ENCODE assay signal across 30 mouse cellular contexts in genomic region chr9:122843760-122844159, GRCm38 (mm10). TPM values are rescaled to one million over a fixed set of nuclear protein-coding genes. Genes with fewer than 3 reads are reported as not detected.
DNase-seq lines count a peak whose midpoint lies in the region; ATAC-seq and TF ChIP-seq lines count a peak whose summit lies in the region.
"Had no signal": no experiment of that assay in that cellular context is flagged by ENCODE, and none has a peak within 500 bp of the region (broad histone marks: within the 10 kb centered on the region; RNA-seq: fewer than 3 reads in every experiment).

Gm35549 (minus strand) TSS chr9:122844035.

- H3K9ac ChIP-seq in lung, embryonic 14.5 days = no peak within 1 kb of the TSS
- H3K9ac ChIP-seq in lung, postnatal 0 days (replicated peaks; ENCODE audit: low read depth) = no peak within 1 kb of the TSS
- H3K9ac ChIP-seq in midbrain, embryonic 14.5 days (replicated peaks; ENCODE audit: low read length) = no peak within 1 kb of the TSS
- no peak within 1 kb of the TSS for H3K9ac ChIP-seq in hindbrain, embryonic 13.5 days
- H3K9ac ChIP-seq: embryonic facial prominence, embryonic 13.5 days; forebrain, embryonic 12.5 days; forebrain, embryonic 15.5 days; heart, embryonic 13.5 days; hindbrain, embryonic 15.5 days had no signal

- ATAC-seq in lung, embryonic 14.5 days (ENCODE audit: insufficient read depth) = peak; percentile 31; the same call in 1 of the 2 replicates
- ATAC-seq in lung, postnatal 0 days = peak; percentile 89
- ATAC-seq in midbrain, embryonic 14.5 days (ENCODE audit: low FRiP score, low TSS enrichment) = no peak
- no peak for ATAC-seq in hindbrain, embryonic 13.5 days (ENCODE audit: low FRiP score)
- ATAC-seq: activated CD4-positive, CD25-positive, alpha-beta regulatory T cell, adult 4 months; forebrain, embryonic 15.5 days had no signal

- no peak for TF ChIP-seq CTCF in lung, embryonic 14.5 days (IDR thresholded peaks at IDR 0.05; ENCODE audit: low read depth)
- no peak for TF ChIP-seq CTCF in lung, postnatal 0 days (IDR thresholded peaks at IDR 0.05)

- no peak for TF ChIP-seq EP300 in lung, postnatal 0 days (IDR thresholded peaks at IDR 0.05)

- DNase-seq in lung, adult 18-20 months = peak; percentile 37 to 66
- DNase-seq in lung, postnatal 10 days = no peak
- DNase-seq in MN1 (ENCODE audit: low spot score) = peak; percentile 25
- DNase-seq in lung, embryonic 14.5 days = no peak
- peak; percentile 58 for DNase-seq in lung, postnatal 0 days (ENCODE audit: low spot score)
- DNase-seq in midbrain, embryonic 14.5 days = no peak
- no peak for DNase-seq in embryonic facial prominence, embryonic 10.5 days (ENCODE audit: low spot score)
- DNase-seq: adrenal gland, adult 8-10 months; adrenal gland, postnatal 25 days; B cell, adult 2 months; cerebellum, adult 18-20 months; cerebellum, adult 9-10 months; cerebellum, postnatal 25 days; gastrocnemius, postnatal 10 days; gastrocnemius, postnatal 36 days; heart, adult 2 months; heart, postnatal 14 days; heart, postnatal 4 days had no signal

- H3K27ac ChIP-seq in lung, embryonic 14.5 days (ENCODE audit: low read depth) = no peak within 1 kb of the TSS
- H3K27ac ChIP-seq in lung, postnatal 0 days (ENCODE audit: low read length) = no peak within 1 kb of the TSS
- H3K27ac ChIP-seq in midbrain, embryonic 14.5 days (replicated peaks; ENCODE audit: low read depth, low read length) = no peak within 1 kb of the TSS
- H3K27ac ChIP-seq in embryonic facial prominence, embryonic 10.5 days (replicated peaks) = no peak within 1 kb of the TSS
- no peak within 1 kb of the TSS for H3K27ac ChIP-seq in hindbrain, embryonic 13.5 days
- H3K27ac ChIP-seq: embryonic facial prominence, embryonic 13.5 days; forebrain, embryonic 12.5 days; forebrain, embryonic 15.5 days; heart, adult 2 months; heart, embryonic 10.5 days; heart, embryonic 13.5 days; hindbrain, embryonic 15.5 days had no signal

- no peaks in the 10 kb centered on the region for H3K27me3 ChIP-seq in lung, embryonic 14.5 days (ENCODE audit: insufficient read depth, low read length)
- no peaks in the 10 kb centered on the region for H3K27me3 ChIP-seq in lung, postnatal 0 days (replicated peaks; ENCODE audit: insufficient read depth, low read length)
- no peaks in the 10 kb centered on the region for H3K27me3 ChIP-seq in midbrain, embryonic 14.5 days (ENCODE audit: control insufficient read depth, insufficient read depth, low read length)
- H3K27me3 ChIP-seq in embryonic facial prominence, embryonic 10.5 days (replicated peaks; ENCODE audit: low read depth, poor library complexity, severe bottlenecking) = no peaks in the 10 kb centered on the region
- H3K27me3 ChIP-seq in hindbrain, embryonic 13.5 days = no peaks in the 10 kb centered on the region
- H3K27me3 ChIP-seq: CH12.LX; embryonic facial prominence, embryonic 13.5 days; forebrain, embryonic 12.5 days; forebrain, embryonic 15.5 days; heart, embryonic 13.5 days; hindbrain, embryonic 15.5 days had no signal

- H3K4me3 ChIP-seq in lung, embryonic 14.5 days (ENCODE audit: low read depth, low read length) = no peak within 1 kb of the TSS
- no peak within 1 kb of the TSS for H3K4me3 ChIP-seq in lung, postnatal 0 days (ENCODE audit: low read depth, low read length)
- H3K4me3 ChIP-seq in midbrain, embryonic 14.5 days (replicated peaks; ENCODE audit: low read depth, low read length) = no peak within 1 kb of the TSS
- H3K4me3 ChIP-seq in embryonic facial prominence, embryonic 10.5 days = no peak within 1 kb of the TSS
- H3K4me3 ChIP-seq in hindbrain, embryonic 13.5 days = no peak within 1 kb of the TSS
- H3K4me3 ChIP-seq: embryonic facial prominence, embryonic 13.5 days; erythroblast, embryonic 14.5 days; forebrain, embryonic 12.5 days; forebrain, embryonic 15.5 days; heart, adult 2 months; heart, embryonic 10.5 days; heart, embryonic 13.5 days; hindbrain, embryonic 15.5 days had no signal

- H3K4me1 ChIP-seq in lung, embryonic 14.5 days (ENCODE audit: insufficient read depth) = no peaks in the 10 kb centered on the region
- H3K4me1 ChIP-seq in lung, postnatal 0 days (ENCODE audit: insufficient read depth, low read depth, low read length) = no peaks in the 10 kb centered on the region
- H3K4me1 ChIP-seq in midbrain, embryonic 14.5 days (ENCODE audit: control insufficient read depth, insufficient read depth, low read length) = no peaks in the 10 kb centered on the region
- H3K4me1 ChIP-seq in embryonic facial prominence, embryonic 10.5 days = no peaks in the 10 kb centered on the region
- H3K4me1 ChIP-seq in hindbrain, embryonic 13.5 days (replicated peaks) = no peaks in the 10 kb centered on the region
- H3K4me1 ChIP-seq: forebrain, embryonic 12.5 days; heart, embryonic 10.5 days; heart, embryonic 13.5 days; hindbrain, embryonic 15.5 days had no signal

- H3K36me3 ChIP-seq in lung, embryonic 14.5 days (ENCODE audit: insufficient read depth) = 0 out of 2 replicates have a peak, but pooled peaks cover 5% of the 10 kb centered on the region
- no peaks in the 10 kb centered on the region for H3K36me3 ChIP-seq in lung, postnatal 0 days (ENCODE audit: insufficient read depth, low read length)
- peaks cover 6% of the 10 kb centered on the region; the same call in 1 of the 2 replicates for H3K36me3 ChIP-seq in midbrain, embryonic 14.5 days (ENCODE audit: control insufficient read depth, insufficient read depth, low read length)
- peaks cover 6% of the 10 kb centered on the region for H3K36me3 ChIP-seq in embryonic facial prominence, embryonic 10.5 days (replicated peaks)
- peaks cover 7% of the 10 kb centered on the region for H3K36me3 ChIP-seq in hindbrain, embryonic 13.5 days
- H3K36me3 ChIP-seq: G1E had no signal

- WGBS in lung, embryonic 14.5 days = 63% methylated on average over 3 of the region's 3 CpGs
- 61% methylated on average over 3 of the region's 3 CpGs for whole genome bisulfite sequencing in lung, postnatal 0 days
- 89% methylated on average over 3 of the region's 3 CpGs for WGBS in midbrain, embryonic 14.5 days
- 86% methylated on average over 3 of the region's 3 CpGs for WGBS in embryonic facial prominence, embryonic 10.5 days
- 84% methylated on average over 3 of the region's 3 CpGs for WGBS in hindbrain, embryonic 13.5 days

- no peak within 1 kb of the TSS for H3K4me2 ChIP-seq in lung, embryonic 14.5 days
- H3K4me2 ChIP-seq in lung, postnatal 0 days (replicated peaks; ENCODE audit: low read depth, low read length) = no peak within 1 kb of the TSS
- no peak within 1 kb of the TSS for H3K4me2 ChIP-seq in midbrain, embryonic 14.5 days (ENCODE audit: low read length)
- no peak within 1 kb of the TSS for H3K4me2 ChIP-seq in hindbrain, embryonic 13.5 days
- H3K4me2 ChIP-seq: embryonic facial prominence, embryonic 13.5 days; forebrain, embryonic 12.5 days; forebrain, embryonic 15.5 days; heart, embryonic 13.5 days; hindbrain, embryonic 15.5 days had no signal

- no peaks in the 10 kb centered on the region for H3K9me3 ChIP-seq in lung, embryonic 14.5 days (ENCODE audit: low read depth, low read length)
- no peaks in the 10 kb centered on the region for H3K9me3 ChIP-seq in lung, postnatal 0 days (ENCODE audit: low read length)
- no peaks in the 10 kb centered on the region for H3K9me3 ChIP-seq in midbrain, embryonic 14.5 days (ENCODE audit: control insufficient read depth, low read length)
- 0 out of 2 replicates have a peak, but pooled peaks cover 3% of the 10 kb centered on the region for H3K9me3 ChIP-seq in embryonic facial prominence, embryonic 10.5 days
- H3K9me3 ChIP-seq in hindbrain, embryonic 13.5 days = peaks cover 4% of the 10 kb centered on the region; the same call in 1 of the 2 replicates
- H3K9me3 ChIP-seq: forebrain, embryonic 12.5 days; G1E; hindbrain, embryonic 15.5 days had no signal

RNA-seq across cellular contexts. Expression of gene Gm35549, which starts in this region (rescaled TPM):
- 0.75 and 0.78 TPM in 2 replicates for polyA plus RNA-seq in lung, embryonic 14.5 days (2014; fragmentation: Nextera tagmentation; extraction: Ambion mirVana)
- 0.24 and 0.33 TPM in 2 replicates for polyA plus RNA-seq in lung, postnatal 0 days (2015; fragmentation: Nextera tagmentation; extraction: Ambion mirVana)
- polyA plus RNA-seq in midbrain, embryonic 14.5 days (2014; fragmentation: Nextera tagmentation; extraction: Ambion mirVana) = 0.63 and 0.88 TPM in 2 replicates
- 0.26 TPM in 1 of 2 replicates, not detected in the other for polyA plus RNA-seq in embryonic facial prominence, embryonic 10.5 days (2016; fragmentation: Nextera tagmentation; extraction: Ambion mirVana)
- polyA plus RNA-seq in hindbrain, embryonic 13.5 days (2015; fragmentation: Nextera tagmentation; extraction: Ambion mirVana) = 0.51 and 0.56 TPM in 2 replicates
- polyA plus RNA-seq: erythroblast, embryonic 14.5 days; G1E; heart, adult 2 months; heart, embryonic 10.5 days; heart, embryonic 13.5 days; heart, embryonic 16.5 days had no signal

Comparison
In these comparisons a context has a peak if more than half of its experiments do, and no peak if none do; other contexts are left out.
1. DNase-seq: peak in lung, adult 18-20 months (2 of 2) and MN1 (single experiment); none in lung, postnatal 10 days (single experiment), lung, embryonic 14.5 days (single experiment), midbrain, embryonic 14.5 days (single experiment) and embryonic facial prominence, embryonic 10.5 days (single experiment).
2. Peak in ATAC-seq in lung, embryonic 14.5 days; RNA of the gene not detected or under 1 TPM.
3. Peak in DNase-seq and ATAC-seq in lung, postnatal 0 days; RNA of the gene not detected or under 1 TPM.